Mouse (Mus musculus) liver, embryonic 15.5 days (tissue): ENCODE data around the gene Naglu. TPM values are rescaled to one million over a fixed set of nuclear protein-coding genes. Genes with fewer than 3 reads are reported as not detected.
A peak's percentile ranks its signal among the peaks of the same experiment; 100 is the strongest.
"Not testable (repeated sequence)": the region's sequence is repeated elsewhere in the genome, so short reads cannot be mapped to it uniquely, and the experiment has no call there.

Source experiments
- ATAC-seq: fragments of 200-750 bp; cut with Nextera tagmentation; 2 replicates; pipeline ENCODE4 v1.8.0; 2017; ENCODE audit warnings: moderate number of reproducible peaks, mild to moderate bottlenecking, moderate library complexity; ENCODE audit not compliant: insufficient read depth
- H3K27ac ChIP-seq: fragments of 300-500 bp; sonication (generic); replicated peaks from 2 replicates; pipeline ENCODE4 v1.5.1; 2015; ENCODE audit warnings: mild to moderate bottlenecking, inconsistent platforms
- H3K27me3 ChIP-seq: fragments of 300-500 bp; sonication (generic); 2 replicates; pipeline ENCODE4 v1.6.1; 2015; ENCODE audit warnings: mild to moderate bottlenecking, inconsistent platforms
- H3K36me3 ChIP-seq: fragments of 300-500 bp; sonication (generic); replicated peaks from 2 replicates; pipeline ENCODE4 v1.6.1; 2015; ENCODE audit warnings: moderate library complexity, mild to moderate bottlenecking, inconsistent platforms
- H3K4me1 ChIP-seq: fragments of 300-500 bp; sonication (generic); replicated peaks from 2 replicates; pipeline ENCODE4 v1.6.1; 2015; ENCODE audit warnings: inconsistent platforms
- H3K4me2 ChIP-seq: fragments of 300-500 bp; sonication (generic); 2 replicates; pipeline ENCODE4 v1.6.1; 2015; ENCODE audit warnings: moderate library complexity, mild to moderate bottlenecking, inconsistent platforms
- H3K4me3 ChIP-seq: fragments of 300-500 bp; sonication (generic); replicated peaks from 2 replicates; pipeline ENCODE4 v1.5.1; 2015; ENCODE audit warnings: mild to moderate bottlenecking, inconsistent platforms
- H3K9ac ChIP-seq: fragments of 300-500 bp; sonication (generic); 2 replicates; pipeline ENCODE4 v1.6.1; 2015; ENCODE audit warnings: moderate library complexity, mild to moderate bottlenecking, inconsistent platforms
- H3K9me3 ChIP-seq: fragments of 300-500 bp; sonication (generic); replicated peaks from 2 replicates; pipeline ENCODE4 v1.6.1; 2016; ENCODE audit warnings: inconsistent platforms
- WGBS: fragments of 180-500 bp; shearing (Covaris S2); methylation state at CpG from one replicate; pipeline ENCODE4 v1.1.7; 2015; ENCODE audit warnings: mixed read lengths; ENCODE audit not compliant: insufficient replicate concordance; 5-methylcytosine and 5-hydroxymethylcytosine counted together
- polyA plus RNA-seq: library from polyadenylated mRNA; unstranded; fragments of >200 nt; fragmentation: Nextera tagmentation; extraction: Ambion mirVana; gene quantifications from 2 replicates; pipeline ENCODE4 v1.2.1, GENCODE M21; 2015

Naglu gene
- polyA plus RNA-seq, 1 experiment from 2014 or later, result 7.1 TPM

DNA sequence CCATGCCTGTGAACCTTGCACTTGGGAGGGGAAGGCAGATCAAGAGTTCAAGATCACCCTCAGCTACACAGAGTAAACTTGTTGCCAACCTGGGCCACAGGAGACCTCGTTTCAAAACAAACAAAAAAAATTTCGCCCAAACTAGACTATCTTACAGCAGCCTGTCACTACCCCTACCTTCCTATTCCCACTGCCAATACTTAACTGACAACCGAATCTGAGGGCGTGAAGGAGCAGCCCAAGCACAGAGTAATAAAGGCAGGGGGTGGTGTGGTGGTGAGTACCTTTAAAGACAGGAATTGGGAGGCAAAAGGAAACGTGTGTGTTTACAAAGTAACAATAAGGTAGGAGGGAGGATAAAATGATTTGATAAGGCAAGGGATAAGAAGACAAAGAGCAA lies 40.9 kb downstream of the Naglu start:
- peaks cover 21% of the 10 kb centered on the region for H3K4me1 ChIP-seq
- no peak overlapping the region for H3K4me2 ChIP-seq
- no peak overlapping the region for H3K9ac ChIP-seq
- no peak for ATAC-seq
- H3K9me3 ChIP-seq, result no peaks in the 10 kb centered on the region
- H3K36me3 ChIP-seq, result peaks cover 32% of the 10 kb centered on the region
- H3K27ac ChIP-seq, result no peak overlapping the region
- 53% methylated on average over 5 of the region's 5 CpGs for WGBS
- no peak overlapping the region for H3K4me3 ChIP-seq
- no peaks in the 10 kb centered on the region for H3K27me3 ChIP-seq

GRCm38 (mm10) chr11:101111178-101111577 lies 41.4 kb downstream of the Naglu start:
- Histone ChIP-seq H3K27me3 (no peaks in the 10 kb centered on the region), H3K27ac (no peak overlapping the region), H3K9me3 (no peaks in the 10 kb centered on the region), H3K9ac (no peak overlapping the region), H3K4me1 (peaks cover 26% of the 10 kb centered on the region), H3K4me3 (no peak overlapping the region), H3K36me3 (peaks cover 32% of the 10 kb centered on the region), H3K4me2 (no peak overlapping the region)
- 83% methylated on average over 4 of the region's 4 CpGs for WGBS
- ATAC-seq, result no peak

GRCm38 (mm10) chr11:101112186-101112585 lies 42.4 kb downstream of the Naglu start:
- Histone ChIP-seq H3K36me3 (peaks cover 39% of the 10 kb centered on the region), H3K27ac (no peak overlapping the region), H3K4me3 (no peak overlapping the region), H3K4me2 (no peak overlapping the region), H3K9me3 (no peaks in the 10 kb centered on the region), H3K9ac (no peak overlapping the region), H3K27me3 (no peaks in the 10 kb centered on the region), H3K4me1 (peaks cover 32% of the 10 kb centered on the region)
- WGBS, result 83% methylated on average over 3 of the region's 3 CpGs
- ATAC-seq, result no peak

- H3K4me1 ChIP-seq, result peaks cover 49% of the 10 kb centered on the region
- H3K36me3 ChIP-seq, result peaks cover 32% of the 10 kb centered on the region
- H3K4me2 ChIP-seq, result no peak overlapping the region
- WGBS, result 73% methylated on average over 2 of the region's 2 CpGs
- H3K9ac ChIP-seq, result no peak overlapping the region
- H3K27me3 ChIP-seq, result no peaks in the 10 kb centered on the region
- ATAC-seq, result no peak
- H3K4me3 ChIP-seq, result no peak overlapping the region
- H3K9me3 ChIP-seq, result no peaks in the 10 kb centered on the region
- 0 out of 2 replicates have a peak overlapping the region, but pooled peaks have one; percentile 1 for H3K27ac ChIP-seq
These were observed 45.8 kb downstream of the Naglu start for GRCm38 (mm10) chr11:101115564-101115963.

DNA sequence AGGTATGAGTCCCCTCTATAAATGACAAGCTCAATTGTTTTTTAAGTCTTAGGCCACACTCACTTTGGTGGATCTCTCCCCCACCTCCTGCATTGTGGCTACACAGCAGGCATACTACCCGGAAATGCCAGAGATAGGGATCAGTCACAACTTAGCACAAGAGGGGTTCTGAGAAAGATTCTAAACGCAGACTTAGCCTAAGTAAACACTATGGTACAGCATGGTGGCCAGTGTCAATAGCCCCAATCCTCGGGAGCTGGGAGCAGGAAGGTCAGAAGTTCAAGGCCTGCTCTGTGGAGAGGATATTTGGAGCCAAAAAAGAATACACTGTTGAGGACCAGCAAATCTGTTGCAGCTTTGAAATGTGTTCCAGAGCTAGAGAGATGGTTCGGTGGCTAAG lies 48.3 kb downstream of the Naglu start:
- peak overlapping the region; percentile 97 for H3K27ac ChIP-seq
- H3K9ac ChIP-seq, result peak overlapping the region; percentile 96

DNA sequence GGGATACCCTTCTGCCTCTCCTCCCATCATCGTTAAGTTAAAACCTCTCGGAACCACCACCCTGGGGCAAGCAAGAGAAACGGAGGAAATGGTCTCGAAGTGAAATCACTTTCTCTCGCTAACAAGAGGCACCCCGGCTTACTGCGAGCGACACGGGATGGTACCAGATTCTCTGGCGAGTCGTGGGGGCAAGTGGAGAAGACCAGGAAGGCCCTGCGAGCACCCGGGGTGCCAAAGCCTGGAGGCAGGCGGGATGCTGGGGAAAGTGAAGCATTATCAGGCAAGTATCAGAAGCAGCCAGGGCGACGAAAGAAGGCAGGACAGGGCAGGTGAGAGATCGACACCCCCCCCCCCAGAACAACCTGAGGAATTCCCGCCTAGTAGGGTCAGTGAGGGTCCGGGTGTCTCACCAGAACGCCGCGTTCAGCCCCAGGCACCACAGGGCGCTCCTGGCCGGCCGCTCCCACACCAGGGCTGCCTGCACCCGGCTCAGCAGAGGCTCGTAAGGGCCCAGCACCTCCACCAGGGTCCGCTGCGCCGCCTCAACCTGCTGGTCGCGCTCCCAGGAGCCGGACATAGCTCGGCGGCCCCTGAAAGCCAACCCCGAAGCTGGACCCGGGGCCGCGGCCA lies 49.4 kb downstream of the Naglu start:
- Histone ChIP-seq H3K36me3 (peaks cover 39% of the 10 kb centered on the region), H3K9me3 (no peaks in the 10 kb centered on the region), H3K27me3 (no peaks in the 10 kb centered on the region), H3K4me3 (peak overlapping the region; percentile 93), H3K4me2 (peak overlapping the region; percentile 80), H3K4me1 (peaks cover 49% of the 10 kb centered on the region), H3K27ac (peak overlapping the region; percentile 97), H3K9ac (peak overlapping the region; percentile 96)
- under 1% methylated on average over 39 of the region's 39 CpGs for WGBS
- peak; percentile 77 for ATAC-seq

More for the DNA sequence above, 48.3 kb downstream of the Naglu start:
- Histone ChIP-seq H3K9me3 (no peaks in the 10 kb centered on the region), H3K4me2 (peak overlapping the region; percentile 80), H3K4me3 (peak overlapping the region; percentile 93), H3K4me1 (peaks cover 49% of the 10 kb centered on the region), H3K36me3 (peaks cover 33% of the 10 kb centered on the region), H3K27me3 (no peaks in the 10 kb centered on the region)
- ATAC-seq, result no peak
- WGBS, result 15% methylated on average over 4 of the region's 4 CpGs

- H3K4me3 ChIP-seq, result peak within 1 kb of the TSS; percentile 93
- peak; percentile 93 for ATAC-seq
- H3K4me1 ChIP-seq, result peaks cover 49% of the 10 kb centered on the region
- peak within 1 kb of the TSS; percentile 96 for H3K9ac ChIP-seq
- WGBS, result under 1% methylated on average over 61 of the region's 61 CpGs
- H3K9me3 ChIP-seq, result no peaks in the 10 kb centered on the region
- peaks cover 45% of the 10 kb centered on the region for H3K36me3 ChIP-seq
- peak within 1 kb of the TSS; percentile 99 for H3K4me2 ChIP-seq
- peak within 1 kb of the TSS; percentile 97 for H3K27ac ChIP-seq
- no peaks in the 10 kb centered on the region for H3K27me3 ChIP-seq
These were observed 50.1 kb downstream of the Naglu start, which contains the start of the genes Retreg3 and Tubg1 for GRCm38 (mm10) chr11:101119761-101120544. Retreg3 (minus strand) TSS chr11:101119893. Tubg1 (plus strand) TSS chr11:101119938.

DNA sequence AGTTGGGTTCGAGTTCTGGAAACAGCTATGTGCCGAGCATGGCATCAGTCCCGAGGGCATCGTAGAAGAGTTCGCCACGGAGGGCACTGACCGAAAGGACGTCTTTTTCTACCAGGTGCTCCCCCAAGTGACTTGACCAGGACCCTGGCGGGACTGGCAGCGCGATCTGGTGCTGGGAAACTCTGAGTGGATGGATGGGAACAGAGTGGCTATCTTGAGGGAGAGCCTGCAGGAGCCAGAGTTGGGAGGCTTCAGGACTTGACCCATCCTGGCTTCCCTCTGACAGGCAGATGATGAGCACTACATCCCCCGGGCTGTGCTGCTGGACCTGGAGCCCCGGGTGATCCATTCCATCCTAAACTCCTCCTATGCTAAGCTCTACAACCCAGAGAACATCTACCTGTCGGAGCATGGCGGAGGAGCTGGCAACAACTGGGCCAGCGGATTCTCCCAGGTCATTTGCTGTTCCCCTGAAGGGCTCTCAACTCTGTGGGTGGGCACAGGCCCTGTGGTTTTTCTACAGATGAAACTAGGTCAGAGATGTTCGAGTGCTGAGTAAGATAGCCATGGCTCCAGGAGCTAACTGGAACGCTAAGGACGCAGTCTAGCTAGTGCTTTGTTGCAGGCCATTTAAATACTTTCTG lies 50.9 kb downstream of the Naglu start:
- peak overlapping the region; percentile 93 for H3K4me3 ChIP-seq
- H3K4me2 ChIP-seq, result peak overlapping the region; percentile 99
- H3K27me3 ChIP-seq, result no peaks in the 10 kb centered on the region
- H3K9ac ChIP-seq, result peak overlapping the region; percentile 85
- peaks cover 42% of the 10 kb centered on the region for H3K4me1 ChIP-seq
- 21% methylated on average over 19 of the region's 19 CpGs for WGBS
- peak overlapping the region; percentile 97 for H3K27ac ChIP-seq
- H3K9me3 ChIP-seq, result no peaks in the 10 kb centered on the region
- H3K36me3 ChIP-seq, result peaks cover 49% of the 10 kb centered on the region
- no peak for ATAC-seq

GRCm38 (mm10) chr11:101124494-101124893 lies 54.7 kb downstream of the Naglu start:
- H3K27me3 ChIP-seq, ATAC-seq, H3K27ac ChIP-seq, H3K4me3 ChIP-seq, H3K9ac ChIP-seq, H3K4me2 ChIP-seq, H3K9me3 ChIP-seq: not testable (repeated sequence)
- peaks cover 16% of the 10 kb centered on the region for H3K4me1 ChIP-seq
- WGBS, result 85% methylated on average over 8 of the region's 8 CpGs
- H3K36me3 ChIP-seq, result peaks cover 45% of the 10 kb centered on the region

GRCm38 (mm10) chr11:101125008-101125407 lies 55.2 kb downstream of the Naglu start:
- H3K27me3 ChIP-seq, H3K4me2 ChIP-seq, H3K9ac ChIP-seq, H3K4me3 ChIP-seq, H3K9me3 ChIP-seq, H3K27ac ChIP-seq, ATAC-seq: not testable (repeated sequence)
- WGBS, result 92% methylated on average over 9 of the region's 9 CpGs
- H3K4me1 ChIP-seq, result peaks cover 15% of the 10 kb centered on the region
- H3K36me3 ChIP-seq, result peaks cover 45% of the 10 kb centered on the region

DNA sequence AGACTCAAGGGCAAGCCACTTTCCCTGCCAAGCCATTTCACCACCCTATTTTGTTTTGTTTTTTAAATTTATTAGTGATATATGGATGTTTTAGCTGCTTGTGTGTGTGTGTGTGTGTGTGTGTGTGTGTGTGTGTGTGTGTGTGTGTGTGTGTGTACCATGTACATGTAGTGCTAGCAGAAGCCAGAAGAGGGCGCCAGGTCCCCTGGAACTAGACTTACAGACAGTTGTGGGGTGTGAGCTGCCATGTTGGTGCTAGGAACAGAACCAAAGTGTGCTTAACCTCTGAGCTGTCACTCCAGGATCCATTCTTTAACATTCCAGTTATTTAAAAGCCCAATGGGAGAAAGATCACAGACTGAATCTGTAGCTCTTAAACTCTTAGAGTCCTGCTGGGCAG lies 57.3 kb downstream of the Naglu start:
- H3K27me3 ChIP-seq, result no peaks in the 10 kb centered on the region
- ATAC-seq, result no peak
- H3K4me2 ChIP-seq, result no peak overlapping the region
- H3K9ac ChIP-seq, result no peak overlapping the region
- no peak overlapping the region for H3K27ac ChIP-seq
- H3K36me3 ChIP-seq, result peaks cover 45% of the 10 kb centered on the region
- H3K4me1 ChIP-seq, result peaks cover 10% of the 10 kb centered on the region
- 75% methylated on average over 1 of the region's 1 CpGs for WGBS
- H3K4me3 ChIP-seq, result no peak overlapping the region
- no peaks in the 10 kb centered on the region for H3K9me3 ChIP-seq
